Mouse (Mus musculus) limb, embryonic 11.5 days (tissue): Measurements from ENCODE around the gene Taf11. TPM values are rescaled to one million over a fixed set of nuclear protein-coding genes. Genes with fewer than 3 reads are reported as not detected.

Experiments
- ATAC-seq: fragments of 200-750 bp; cut with Nextera tagmentation; 2 replicates; pipeline ENCODE4 v1.8.0; 2017; ENCODE audit warnings: low read depth; ENCODE audit not compliant: insufficient number of reproducible peaks, low FRiP score, low TSS enrichment
- DNase-seq: peaks from one replicate; pipeline ENCODE4 v3.0.0-alpha.2; 2015; ENCODE audit warnings: low spot score
- H3K27ac ChIP-seq: fragments of 300-500 bp; sonication (generic); replicated peaks from 2 replicates; pipeline ENCODE4 v1.5.1; 2014; ENCODE audit warnings: low read depth, mild to moderate bottlenecking, low read length
- H3K27me3 ChIP-seq: fragments of 300-500 bp; sonication (generic); 2 replicates; pipeline ENCODE4 v1.6.1; 2014; ENCODE audit warnings: mild to moderate bottlenecking, low read length, mixed read lengths; ENCODE audit not compliant: control insufficient read depth, insufficient read depth
- H3K36me3 ChIP-seq: fragments of 300-500 bp; sonication (generic); 2 replicates; pipeline ENCODE4 v1.6.1; 2014; ENCODE audit warnings: mild to moderate bottlenecking, low read length, moderate library complexity, mixed read lengths; ENCODE audit not compliant: control insufficient read depth, insufficient read depth
- H3K4me1 ChIP-seq: fragments of 300-500 bp; sonication (generic); 2 replicates; pipeline ENCODE4 v1.6.1; 2014; ENCODE audit warnings: low read length, mixed read lengths; ENCODE audit not compliant: control insufficient read depth, insufficient read depth
- H3K4me2 ChIP-seq: fragments of 300-500 bp; sonication (generic); 2 replicates; pipeline ENCODE4 v1.6.1; 2014; ENCODE audit warnings: low read depth, mild to moderate bottlenecking, moderate library complexity; ENCODE audit not compliant: severe bottlenecking
- H3K4me3 ChIP-seq: fragments of 300-500 bp; sonication (generic); 2 replicates; pipeline ENCODE4 v1.5.1; 2014; ENCODE audit warnings: low read depth, low read length
- H3K9ac ChIP-seq: fragments of 300-500 bp; sonication (generic); 2 replicates; pipeline ENCODE4 v1.6.1; 2014; ENCODE audit warnings: mild to moderate bottlenecking, low read length
- H3K9me3 ChIP-seq: fragments of 300-500 bp; sonication (generic); 2 replicates; pipeline ENCODE4 v1.6.1; 2016; ENCODE audit warnings: low read length; ENCODE audit not compliant: control insufficient read depth
- WGBS: fragments of 180-500 bp; shearing (Covaris S2); extraction: QIAGEN DNeasy Blood & Tissue Kit; methylation state at CpG from one replicate; pipeline ENCODE4 v1.1.7; 2014; 5-methylcytosine and 5-hydroxymethylcytosine counted together
- polyA plus RNA-seq: library from polyadenylated mRNA; unstranded; fragments of >200 nt; fragmentation: Nextera tagmentation; extraction: Ambion mirVana; gene quantifications from 2 replicates; pipeline ENCODE4 v1.2.1, GENCODE M21; 2014

Taf11 gene
- polyA plus RNA-seq, 1 experiment from 2014 or later, result 104 TPM

GRCm38 (mm10) chr17:27941698-27942097 is 32.1 kb upstream of the Taf11 start:
- Histone ChIP-seq H3K4me3 (no peak overlapping the region), H3K27me3 (no peaks in the 10 kb centered on the region), H3K36me3 (no peaks in the 10 kb centered on the region), H3K27ac (no peak overlapping the region), H3K9me3 (no peaks in the 10 kb centered on the region), H3K4me1 (peaks cover 56% of the 10 kb centered on the region), H3K4me2 (no peak overlapping the region), H3K9ac (no peak overlapping the region)
- ATAC-seq (no peak), DNase-seq (no peak)
- 60% methylated on average over 2 of the region's 2 CpGs for WGBS

- no peaks in the 10 kb centered on the region for H3K9me3 ChIP-seq
- H3K9ac ChIP-seq, result no peak overlapping the region
- DNase-seq (no peak), ATAC-seq (no peak)
- 0 out of 2 replicates have a peak overlapping the region, but pooled peaks have one; percentile 12 for H3K27ac ChIP-seq
- 63% methylated on average over 5 of the region's 5 CpGs for WGBS
- H3K27me3 ChIP-seq, result no peaks in the 10 kb centered on the region
- H3K4me3 ChIP-seq, result no peak overlapping the region
- peaks cover 53% of the 10 kb centered on the region for H3K4me1 ChIP-seq
- H3K36me3 ChIP-seq, result no peaks in the 10 kb centered on the region
- H3K4me2 ChIP-seq, result no peak overlapping the region
Measured at GRCm38 (mm10) chr17:27941178-27941577, 31.5 kb upstream of the Taf11 start.

GRCm38 (mm10) chr17:27940352-27940751 is 30.7 kb upstream of the Taf11 start:
- peaks cover 45% of the 10 kb centered on the region for H3K4me1 ChIP-seq
- H3K36me3 ChIP-seq, result no peaks in the 10 kb centered on the region

GRCm38 (mm10) chr17:27939028-27939427 is 29.4 kb upstream of the Taf11 start:
- WGBS, result 72% methylated on average over 5 of the region's 5 CpGs
- no peak overlapping the region for H3K4me2 ChIP-seq
- no peaks in the 10 kb centered on the region for H3K36me3 ChIP-seq
- H3K27me3 ChIP-seq, result no peaks in the 10 kb centered on the region
- peaks cover 44% of the 10 kb centered on the region for H3K4me1 ChIP-seq
- no peak overlapping the region for H3K9ac ChIP-seq
- peak overlapping the region; percentile 75 for H3K27ac ChIP-seq
- ATAC-seq, result no peak
- H3K9me3 ChIP-seq, result no peaks in the 10 kb centered on the region
- DNase-seq, result no peak
- no peak overlapping the region for H3K4me3 ChIP-seq

More at GRCm38 (mm10) chr17:27940352-27940751, 30.7 kb upstream of the Taf11 start:
- H3K27ac ChIP-seq, result peak overlapping the region; percentile 61
- no peak overlapping the region for H3K4me3 ChIP-seq
- no peak overlapping the region for H3K4me2 ChIP-seq
- H3K9ac ChIP-seq, result peak overlapping the region; percentile 22; the same call in 1 of the 2 replicates
- no peak for ATAC-seq
- H3K27me3 ChIP-seq, result no peaks in the 10 kb centered on the region
- 27% methylated on average over 4 of the region's 4 CpGs for WGBS
- DNase-seq, result peak; percentile 50
- no peaks in the 10 kb centered on the region for H3K9me3 ChIP-seq

GRCm38 (mm10) chr17:27938121-27938754 is 28.6 kb upstream of the Taf11 start:
- peak overlapping the region; percentile 75 for H3K27ac ChIP-seq

GRCm38 (mm10) chr17:27937054-27937615 is 27.5 kb upstream of the Taf11 start:
- DNase-seq (no peak), ATAC-seq (no peak)
- Histone ChIP-seq H3K4me3 (no peak overlapping the region), H3K4me2 (no peak overlapping the region), H3K4me1 (peaks cover 44% of the 10 kb centered on the region), H3K9me3 (no peaks in the 10 kb centered on the region), H3K9ac (peak overlapping the region; percentile 1; the same call in 1 of the 2 replicates), H3K27me3 (no peaks in the 10 kb centered on the region), H3K36me3 (no peaks in the 10 kb centered on the region), H3K27ac (0 out of 2 replicates have a peak overlapping the region, but pooled peaks have one; percentile 36)
- 77% methylated on average over 4 of the region's 4 CpGs for WGBS

More at GRCm38 (mm10) chr17:27938121-27938754, 28.6 kb upstream of the Taf11 start:
- ATAC-seq (no peak), DNase-seq (peak; percentile 40)
- no peaks in the 10 kb centered on the region for H3K36me3 ChIP-seq
- H3K9me3 ChIP-seq, result no peaks in the 10 kb centered on the region
- no peak overlapping the region for H3K9ac ChIP-seq
- H3K27me3 ChIP-seq, result no peaks in the 10 kb centered on the region
- WGBS, result 53% methylated on average over 12 of the region's 12 CpGs
- H3K4me3 ChIP-seq, result no peak overlapping the region
- no peak overlapping the region for H3K4me2 ChIP-seq
- peaks cover 44% of the 10 kb centered on the region for H3K4me1 ChIP-seq

GRCm38 (mm10) chr17:27935091-27935490 is 25.4 kb upstream of the Taf11 start:
- 90% methylated on average over 3 of the region's 3 CpGs for WGBS
- no peak for ATAC-seq

GRCm38 (mm10) chr17:27934136-27934910 is 24.7 kb upstream of the Taf11 start:
- Histone ChIP-seq H3K4me1 (peaks cover 25% of the 10 kb centered on the region), H3K4me3 (no peak overlapping the region), H3K36me3 (no peaks in the 10 kb centered on the region), H3K4me2 (no peak overlapping the region), H3K27ac (no peak overlapping the region), H3K27me3 (no peaks in the 10 kb centered on the region), H3K9me3 (no peaks in the 10 kb centered on the region), H3K9ac (no peak overlapping the region)
- DNase-seq (no peak), ATAC-seq (no peak)
- 91% methylated on average over 10 of the region's 10 CpGs for WGBS

More at GRCm38 (mm10) chr17:27935091-27935490, 25.4 kb upstream of the Taf11 start:
- Histone ChIP-seq H3K9me3 (no peaks in the 10 kb centered on the region), H3K9ac (no peak overlapping the region), H3K4me3 (no peak overlapping the region), H3K27me3 (no peaks in the 10 kb centered on the region), H3K4me2 (no peak overlapping the region), H3K36me3 (no peaks in the 10 kb centered on the region), H3K27ac (no peak overlapping the region), H3K4me1 (peaks cover 29% of the 10 kb centered on the region)
- no peak for DNase-seq
